Mouse (Mus musculus): ENCODE measurements around the gene Ptprd.

DNA sequence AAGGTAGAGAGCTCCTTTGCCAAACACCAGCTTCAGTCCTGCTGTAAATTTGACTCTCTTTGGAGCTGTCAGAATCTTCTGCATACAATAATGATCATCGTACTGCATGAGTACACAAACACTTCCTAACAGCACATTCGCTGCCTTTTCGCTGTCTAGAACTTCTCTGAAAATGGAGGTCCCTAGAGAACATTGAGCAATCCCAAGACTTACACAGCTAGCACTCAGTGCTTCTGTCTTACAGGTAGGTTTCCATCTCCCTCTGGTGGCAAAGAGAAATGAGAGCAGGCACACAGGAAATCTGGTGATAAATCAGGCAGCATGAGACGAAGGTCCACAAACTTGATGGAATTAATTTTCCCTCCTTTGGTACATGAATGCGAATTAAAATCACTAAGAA, 692.6 kb downstream of the Ptprd start:
- TF ChIP-seq GATA1 (IDR thresholded peaks at IDR 0.05; ENCODE audit: borderline replicate concordance, low read length) (no peak), FLI1 (IDR thresholded peaks at IDR 0.05; ENCODE audit: low read length) (no peak)
